Mouse (Mus musculus): Measurements from ENCODE around the gene Whamm.

The Whamm gene

GRCm38 (mm10) chr7:81571108-81571940 is at the start of gene Whamm:
Gene Whamm, plus strand, starts transcription at chr7:81571266.
- DNase-seq: peak; percentile 91

DNA sequence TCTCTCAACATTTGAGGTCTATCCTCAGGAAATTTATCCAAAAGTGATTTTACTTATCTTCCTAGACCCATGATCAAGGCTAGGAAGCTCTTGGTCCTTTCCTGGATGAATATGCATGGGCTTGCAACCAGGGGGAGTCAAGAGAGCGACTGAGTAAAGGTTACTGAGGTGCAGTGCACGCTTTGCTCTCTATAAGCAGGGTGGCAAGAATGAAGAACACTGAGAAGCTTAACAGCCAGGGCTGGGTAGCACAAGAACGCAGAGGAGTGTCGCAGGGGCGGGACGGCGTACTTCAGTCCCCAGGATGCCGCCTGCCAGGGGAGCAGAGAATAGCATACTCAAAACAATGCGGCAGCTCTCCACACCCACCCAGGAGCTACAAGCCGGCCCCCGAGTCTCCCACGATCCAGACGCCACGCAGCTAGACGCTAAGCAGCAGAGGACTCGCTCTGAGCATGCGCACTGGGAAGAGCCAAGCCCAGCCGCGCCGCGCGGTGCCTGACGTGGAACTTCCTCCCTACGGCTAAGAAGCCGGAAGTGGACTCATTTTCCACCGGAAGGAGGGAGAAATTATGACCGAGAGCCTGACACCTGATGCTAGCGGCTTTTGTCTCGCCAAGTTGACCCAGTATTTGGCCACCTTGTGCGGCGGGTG is 47.9 kb upstream of the Whamm start:
- DNase-seq: peak; percentile 88

DNA sequence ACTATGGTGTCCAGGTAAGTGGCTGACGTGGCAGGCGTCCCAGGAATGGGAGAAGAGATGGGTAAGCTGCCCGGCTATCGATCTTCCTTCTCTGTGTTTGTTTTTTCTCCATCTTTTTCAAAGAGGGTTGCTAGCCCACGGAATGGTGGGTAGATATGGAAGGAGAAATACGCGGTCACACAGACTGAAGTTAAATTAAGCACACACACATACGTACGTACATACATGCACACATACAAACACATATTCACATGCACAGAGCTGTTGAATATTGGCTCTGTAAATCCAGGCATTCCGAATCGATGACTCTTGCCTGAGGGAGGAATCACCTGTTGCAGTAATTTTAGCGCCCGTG is 47.4 kb upstream of the Whamm start:
- DNase-seq: no peak

DNA sequence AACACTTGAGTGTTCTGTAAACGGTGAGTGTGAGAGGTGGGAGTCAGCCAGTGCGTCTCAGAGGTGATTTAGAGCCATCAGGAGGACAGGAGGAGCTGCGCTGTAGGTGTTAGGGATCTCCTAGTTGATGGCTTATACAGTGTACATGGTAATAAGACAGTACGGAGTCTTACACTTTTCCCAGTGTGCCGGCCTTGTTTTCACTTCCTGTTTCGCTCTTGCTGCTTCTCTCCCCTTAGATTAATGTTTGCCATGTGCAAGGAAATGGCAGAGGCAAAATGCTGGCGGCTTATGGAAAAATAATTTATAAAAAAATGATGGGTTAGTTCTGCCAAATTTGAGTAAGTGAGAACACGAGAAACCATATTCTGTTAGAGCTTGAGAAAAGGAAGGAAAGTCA is 42.1 kb upstream of the Whamm start:
- DNase-seq: no peak

DNA sequence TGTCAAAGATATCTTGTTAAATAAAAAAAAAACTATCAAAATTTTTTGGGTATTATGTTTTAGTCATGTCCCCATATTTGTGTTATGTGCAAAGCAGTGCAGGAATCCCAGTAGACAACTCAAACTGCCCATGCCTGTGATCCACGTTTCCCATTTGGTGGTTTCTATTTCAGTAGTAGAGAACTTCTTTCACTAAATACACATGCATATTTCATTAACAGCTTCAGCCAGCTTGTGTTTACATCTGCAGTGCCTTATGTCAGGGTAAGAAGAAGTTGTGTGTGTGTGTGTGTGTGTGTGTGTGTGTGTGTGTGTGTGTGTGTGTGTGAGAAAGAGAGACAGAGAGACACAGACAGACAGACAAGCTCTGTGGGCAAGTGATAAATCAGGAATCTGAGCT is 39.6 kb upstream of the Whamm start:
- no peak for DNase-seq

- DNase-seq: no peak
Observed at GRCm38 (mm10) chr7:81536478-81536877, 34.6 kb upstream of the Whamm start.

DNA sequence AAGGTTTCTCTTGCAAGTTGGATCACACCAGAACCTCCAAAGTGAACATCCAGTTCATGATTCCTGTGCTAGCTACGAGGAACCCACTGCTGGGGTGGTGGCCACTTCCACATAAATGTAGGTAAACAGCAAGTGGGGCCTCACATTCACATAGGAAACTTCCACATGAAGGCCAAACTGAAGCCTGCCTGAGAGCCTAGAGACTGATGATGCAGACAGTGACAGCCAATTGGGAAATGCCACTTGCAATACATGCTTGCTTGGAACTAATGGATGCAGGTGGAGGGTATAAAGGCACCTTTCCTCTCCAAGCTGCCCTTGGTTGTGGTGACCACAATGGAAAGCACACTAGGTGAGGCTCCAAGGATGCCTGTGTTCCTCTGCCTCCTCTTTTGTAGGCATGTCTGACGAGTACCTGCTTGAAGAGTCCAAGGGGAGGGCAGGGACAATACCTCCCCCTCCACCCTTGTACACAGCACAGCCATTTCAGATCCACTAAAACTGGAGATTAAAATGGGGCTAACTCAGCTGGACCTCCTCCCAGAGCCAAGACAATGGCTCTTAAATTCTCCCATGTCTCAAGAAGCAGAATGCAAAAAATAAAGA is 32.9 kb upstream of the Whamm start:
- peak; percentile 13 for DNase-seq

GRCm38 (mm10) chr7:81539565-81539964 is 31.5 kb upstream of the Whamm start:
- DNase-seq: no peak

DNA sequence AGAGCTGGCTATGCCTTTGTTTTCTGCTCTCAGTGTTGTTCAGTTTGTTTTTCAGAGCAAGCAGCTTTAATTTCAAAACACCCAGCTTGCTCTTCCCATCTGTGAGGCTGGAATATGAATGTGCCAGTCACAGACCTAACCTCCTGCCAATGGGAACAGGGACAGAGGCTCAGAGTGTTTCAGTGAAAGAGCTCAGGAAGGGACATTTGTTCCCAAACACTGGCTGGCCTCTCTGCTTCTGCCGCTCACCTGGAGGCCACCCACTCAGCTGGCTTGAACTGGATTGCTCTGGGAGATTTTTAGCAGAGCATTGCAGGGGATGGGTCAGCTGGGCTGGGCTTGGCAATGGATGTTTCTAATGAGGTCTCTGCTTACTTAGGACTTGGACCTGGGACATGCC is 30.1 kb upstream of the Whamm start:
- no peak for DNase-seq

GRCm38 (mm10) chr7:81541924-81542524 is 29.0 kb upstream of the Whamm start:
- peak; percentile 34 for DNase-seq

GRCm38 (mm10) chr7:81542934-81543333 is 28.1 kb upstream of the Whamm start:
- DNase-seq: no peak

GRCm38 (mm10) chr7:81548864-81549263 is 22.2 kb upstream of the Whamm start:
- DNase-seq: no peak

GRCm38 (mm10) chr7:81553589-81553988 is 17.5 kb upstream of the Whamm start:
- DNase-seq: no peak

GRCm38 (mm10) chr7:81554369-81554768 is 16.7 kb upstream of the Whamm start:
- peak; percentile 43 for DNase-seq

GRCm38 (mm10) chr7:81556839-81557238 is 14.2 kb upstream of the Whamm start:
- DNase-seq: no peak

- DNase-seq: peak; percentile 55
Observed at GRCm38 (mm10) chr7:81557252-81557984, 13.6 kb upstream of the Whamm start.

DNA sequence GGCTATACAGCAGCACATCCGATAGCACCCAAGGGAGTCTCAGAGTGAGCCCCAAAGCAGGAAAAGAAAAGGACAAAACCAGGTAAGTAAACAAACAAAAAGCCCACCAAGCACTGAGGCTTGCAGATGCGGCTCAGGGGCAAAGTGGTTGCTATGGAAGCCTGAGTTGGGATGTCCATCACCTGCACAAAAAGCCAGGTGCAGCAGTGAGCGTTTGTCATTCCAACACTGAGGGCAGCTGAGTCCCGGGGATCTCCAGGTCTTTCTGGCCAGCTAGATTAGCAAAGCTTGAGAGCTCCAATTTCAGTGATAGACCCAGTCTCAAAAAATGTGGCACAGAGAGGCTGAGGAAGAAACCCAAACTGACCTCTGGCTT is 13.1 kb upstream of the Whamm start:
- DNase-seq: no peak

GRCm38 (mm10) chr7:81559231-81559980 is 11.7 kb upstream of the Whamm start:
- no peak for DNase-seq

GRCm38 (mm10) chr7:81560101-81561049 is 10.7 kb upstream of the Whamm start:
- DNase-seq: no peak

- no peak for DNase-seq
Observed at GRCm38 (mm10) chr7:81561211-81561610, 9.9 kb upstream of the Whamm start.

GRCm38 (mm10) chr7:81563506-81564015 is 7.5 kb upstream of the Whamm start:
- no peak for DNase-seq
